ENCODE assay signal across 31 mouse cellular contexts in the genomic region with DNA sequence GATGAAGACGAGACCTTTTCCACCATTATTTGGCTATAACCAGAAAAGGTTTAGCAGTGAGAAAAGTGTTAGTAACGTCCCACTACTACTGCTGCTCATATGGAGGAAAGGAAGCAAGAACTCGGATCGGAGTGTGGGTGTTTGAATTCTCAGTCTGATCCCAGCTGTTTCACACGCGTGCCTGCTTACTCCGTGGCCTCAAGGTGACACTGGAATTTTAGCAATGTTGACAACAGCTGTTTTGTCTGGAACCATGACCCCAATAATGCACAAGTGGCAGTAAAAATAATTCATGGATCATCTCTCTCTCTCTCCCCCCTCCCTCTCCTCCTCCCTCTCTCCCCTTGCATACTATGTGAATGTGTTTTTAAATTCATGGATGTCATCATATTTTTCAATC.
"Had no signal": no experiment of that assay in that cellular context is flagged by ENCODE, and none has a peak within 500 bp of the region (broad histone marks: within the 10 kb centered on the region; RNA-seq: fewer than 3 reads in every experiment).

No protein-coding gene starts in this region.

- H3K4me3 ChIP-seq: left cerebral cortex, adult 2 months; limb, embryonic 12.5 days; limb, embryonic 13.5 days; limb, embryonic 15.5 days; liver, embryonic 12.5 days; liver, embryonic 13.5 days; liver, embryonic 15.5 days; lung, embryonic 15.5 days; megakaryocyte, embryonic 14.5 days; midbrain, embryonic 10.5 days; midbrain, embryonic 12.5 days; midbrain, embryonic 13.5 days; midbrain, embryonic 15.5 days; neural tube, embryonic 12.5 days had no signal

- H3K9me3 ChIP-seq: limb, embryonic 12.5 days; limb, embryonic 13.5 days; limb, embryonic 15.5 days; liver, embryonic 12.5 days; liver, embryonic 15.5 days; lung, embryonic 15.5 days; midbrain, embryonic 10.5 days; midbrain, embryonic 12.5 days; midbrain, embryonic 13.5 days; midbrain, embryonic 15.5 days; neural tube, embryonic 12.5 days had no signal

- H3K9ac ChIP-seq: limb, embryonic 12.5 days; limb, embryonic 13.5 days; limb, embryonic 15.5 days; liver, embryonic 12.5 days; liver, embryonic 13.5 days; liver, embryonic 14.5 days; liver, embryonic 15.5 days; liver, postnatal 0 days; lung, embryonic 14.5 days; lung, embryonic 15.5 days; midbrain, embryonic 12.5 days; midbrain, embryonic 13.5 days; midbrain, embryonic 15.5 days; neural tube, embryonic 12.5 days had no signal

- DNase-seq: left cerebral cortex, postnatal 4 days; liver; liver, embryonic 13.5 days; liver, postnatal 0 days; lung, adult 18-20 months; lung, adult 2 months; lung, embryonic 14.5 days; lung, postnatal 10 days; lung, postnatal 14 days; lung, postnatal 36 days; lung, postnatal 4 days; midbrain, embryonic 14.5 days had no signal

- H3K36me3 ChIP-seq: limb, embryonic 12.5 days; limb, embryonic 13.5 days; limb, embryonic 15.5 days; liver, embryonic 12.5 days; liver, embryonic 13.5 days; liver, embryonic 15.5 days; lung, embryonic 15.5 days; midbrain, embryonic 10.5 days; midbrain, embryonic 12.5 days; midbrain, embryonic 13.5 days; midbrain, embryonic 15.5 days; neural tube, embryonic 12.5 days had no signal

- H3K4me1 ChIP-seq: limb, embryonic 15.5 days; liver, embryonic 12.5 days; liver, embryonic 13.5 days; liver, embryonic 15.5 days; megakaryocyte, embryonic 14.5 days; midbrain, embryonic 10.5 days; midbrain, embryonic 12.5 days; midbrain, embryonic 13.5 days; neural tube, embryonic 12.5 days had no signal

- H3K27me3 ChIP-seq: limb, embryonic 12.5 days; limb, embryonic 13.5 days; limb, embryonic 15.5 days; liver, embryonic 12.5 days; liver, embryonic 13.5 days; liver, embryonic 15.5 days; lung, embryonic 15.5 days; megakaryocyte, embryonic 14.5 days; midbrain, embryonic 12.5 days; midbrain, embryonic 13.5 days; midbrain, embryonic 15.5 days; neural tube, embryonic 12.5 days had no signal

- ATAC-seq: liver, embryonic 12.5 days; liver, postnatal 0 days; lung, postnatal 0 days; midbrain, embryonic 13.5 days; midbrain, embryonic 15.5 days; midbrain, embryonic 16.5 days had no signal

- H3K27ac ChIP-seq: left cerebral cortex, adult 2 months; limb, embryonic 12.5 days; limb, embryonic 13.5 days; limb, embryonic 15.5 days; liver, embryonic 12.5 days; liver, embryonic 13.5 days; liver, embryonic 14.5 days; liver, embryonic 15.5 days; lung, embryonic 15.5 days; macrophage; midbrain, embryonic 10.5 days; midbrain, embryonic 12.5 days; midbrain, embryonic 13.5 days; midbrain, embryonic 15.5 days; neural tube, embryonic 12.5 days had no signal

- H3K4me2 ChIP-seq: limb, embryonic 12.5 days; limb, embryonic 13.5 days; limb, embryonic 15.5 days; liver, embryonic 11.5 days; liver, embryonic 12.5 days; liver, embryonic 13.5 days; liver, embryonic 15.5 days; lung, embryonic 14.5 days; lung, embryonic 15.5 days; midbrain, embryonic 11.5 days; midbrain, embryonic 12.5 days; midbrain, embryonic 13.5 days; midbrain, embryonic 15.5 days; neural tube, embryonic 12.5 days had no signal
